Mouse (Mus musculus) embryonic fibroblast, embryonic 13.5 days (primary cell): ENCODE measurements around the gene Dapk1. TPM values are rescaled to one million over a fixed set of nuclear protein-coding genes. Genes with fewer than 3 reads are reported as not detected.

Source experiments
- H3K27ac ChIP-seq: 2 replicates; pipeline ENCODE4 v1.5.1; 2012; ENCODE audit warnings: low read length, control low read depth, inconsistent platforms; ENCODE audit not compliant: insufficient read depth
- H3K4me1 ChIP-seq: 2 replicates; pipeline ENCODE4 v1.6.1; 2011; ENCODE audit warnings: low read length; ENCODE audit not compliant: control insufficient read depth, insufficient read depth
- H3K4me3 ChIP-seq: 2 replicates; pipeline ENCODE4 v1.5.1; 2011; ENCODE audit warnings: mild to moderate bottlenecking, control low read depth, low read length; ENCODE audit not compliant: insufficient read depth
- CTCF ChIP-seq: IDR thresholded peaks from 2 replicates; pipeline ENCODE4 v1.5.1; 2011; ENCODE audit warnings: mild to moderate bottlenecking, control low read depth, low read length, moderate library complexity, borderline replicate concordance; ENCODE audit not compliant: insufficient read depth
- POLR2A ChIP-seq: IDR thresholded peaks from 2 replicates; pipeline ENCODE4 v1.6.1; 2011; ENCODE audit warnings: low read depth, mild to moderate bottlenecking, control low read depth, low read length, moderate library complexity
- polyA plus RNA-seq: library from polyadenylated mRNA; stranded (reverse); fragments of >200 nt; gene quantifications from 2 replicates; pipeline ENCODE4 v1.2.4, GENCODE M21; 2011; ENCODE audit warnings: low read depth; ENCODE audit not compliant: missing spikeins, insufficient read length

Dapk1 gene
- polyA plus RNA-seq, 1 experiment: 27.6 TPM

- no peaks in the 10 kb centered on the region for H3K4me1 ChIP-seq
- no peak overlapping the region for H3K27ac ChIP-seq
- H3K4me3 ChIP-seq: no peak overlapping the region
- TF ChIP-seq POLR2A (no peak), CTCF (no peak)
Measured at GRCm38 (mm10) chr13:60730587-60730986, 128.8 kb downstream of the Dapk1 start.

GRCm38 (mm10) chr13:60731001-60731400, 129.3 kb downstream of the Dapk1 start:
- no peaks in the 10 kb centered on the region for H3K4me1 ChIP-seq
- TF ChIP-seq POLR2A (no peak), CTCF (no peak)
- no peak overlapping the region for H3K27ac ChIP-seq
- H3K4me3 ChIP-seq: no peak overlapping the region

- Histone ChIP-seq H3K4me1 (no peaks in the 10 kb centered on the region), H3K4me3 (no peak overlapping the region), H3K27ac (no peak overlapping the region)
- no peak for TF ChIP-seq CTCF
- TF ChIP-seq POLR2A: no peak
Measured at GRCm38 (mm10) chr13:60735306-60735705, 133.6 kb downstream of the Dapk1 start.

GRCm38 (mm10) chr13:60736421-60737105, 134.8 kb downstream of the Dapk1 start:
- no peak for TF ChIP-seq POLR2A
- TF ChIP-seq CTCF: no peak
- no peaks in the 10 kb centered on the region for H3K4me1 ChIP-seq
- no peak overlapping the region for H3K27ac ChIP-seq
- no peak overlapping the region for H3K4me3 ChIP-seq

- peak; percentile 52 for TF ChIP-seq POLR2A
- TF ChIP-seq CTCF: no peak
- H3K4me1 ChIP-seq: no peaks in the 10 kb centered on the region
- peak overlapping the region; percentile 14; the same call in 1 of the 2 replicates for H3K4me3 ChIP-seq
Measured at GRCm38 (mm10) chr13:60737632-60738324, 136.0 kb downstream of the Dapk1 start.

GRCm38 (mm10) chr13:60738429-60738828, 136.7 kb downstream of the Dapk1 start:
- Histone ChIP-seq H3K4me3 (peak overlapping the region; percentile 14; the same call in 1 of the 2 replicates), H3K27ac (peak overlapping the region; percentile 44), H3K4me1 (no peaks in the 10 kb centered on the region)
- no peak for TF ChIP-seq POLR2A
- peak; percentile 35; the same call in 1 of the 2 replicates for TF ChIP-seq CTCF

More at GRCm38 (mm10) chr13:60737632-60738324, 136.0 kb downstream of the Dapk1 start:
- H3K27ac ChIP-seq: peak overlapping the region; percentile 44

GRCm38 (mm10) chr13:60740248-60740647, 138.5 kb downstream of the Dapk1 start:
- H3K4me3 ChIP-seq: no peak overlapping the region
- H3K27ac ChIP-seq: no peak overlapping the region
- TF ChIP-seq POLR2A (no peak), CTCF (no peak)
- no peaks in the 10 kb centered on the region for H3K4me1 ChIP-seq

GRCm38 (mm10) chr13:60742611-60743010, 140.9 kb downstream of the Dapk1 start:
- H3K4me1 ChIP-seq: no peaks in the 10 kb centered on the region
- no peak overlapping the region for H3K27ac ChIP-seq
- no peak for TF ChIP-seq CTCF
- TF ChIP-seq POLR2A: no peak
- H3K4me3 ChIP-seq: no peak overlapping the region

- no peak for TF ChIP-seq POLR2A
- no peak for TF ChIP-seq CTCF
- Histone ChIP-seq H3K27ac (no peak overlapping the region), H3K4me3 (no peak overlapping the region), H3K4me1 (no peaks in the 10 kb centered on the region)
Measured at GRCm38 (mm10) chr13:60743381-60744077, 141.8 kb downstream of the Dapk1 start.
